Mouse (Mus musculus): ENCODE measurements at regions not wholly inside any gene's neighbourhood (a gene's known extent, or its start where the extent isn't known, plus 50 kb on each side); places are given as distances from the start of the nearest gene placed in this dataset.

DNA sequence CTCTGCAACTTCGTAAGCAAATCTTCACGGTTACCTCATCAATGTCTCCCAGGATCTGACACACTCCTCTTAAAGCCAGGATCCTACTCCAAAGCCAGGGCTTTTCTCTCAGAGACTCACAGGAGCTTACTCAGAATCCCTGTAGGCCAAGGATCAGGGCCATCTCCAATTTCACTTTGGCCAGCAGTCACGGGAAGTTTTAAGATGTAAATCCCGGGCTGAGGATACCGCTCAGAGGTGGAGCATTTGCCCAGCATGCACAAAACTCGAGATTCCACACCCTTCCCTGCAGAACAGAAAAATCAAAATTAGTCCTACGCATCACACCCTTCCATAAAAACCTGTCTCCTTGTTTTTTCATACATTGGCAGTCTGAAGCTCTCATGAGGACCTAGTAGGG lies 112.1 kb upstream of the Slc24a5 start:
- no peak for DNase-seq

GRCm38 (mm10) chr2:124959431-124959830 lies 108.5 kb upstream of the Slc24a5 start:
- no peak for DNase-seq

GRCm38 (mm10) chr2:124971826-124972749 lies 95.8 kb upstream of the Slc24a5 start:
- no peak for DNase-seq

- DNase-seq = no peak
Measured at GRCm38 (mm10) chr2:124975106-124975505, 92.8 kb upstream of the Slc24a5 start.

DNA sequence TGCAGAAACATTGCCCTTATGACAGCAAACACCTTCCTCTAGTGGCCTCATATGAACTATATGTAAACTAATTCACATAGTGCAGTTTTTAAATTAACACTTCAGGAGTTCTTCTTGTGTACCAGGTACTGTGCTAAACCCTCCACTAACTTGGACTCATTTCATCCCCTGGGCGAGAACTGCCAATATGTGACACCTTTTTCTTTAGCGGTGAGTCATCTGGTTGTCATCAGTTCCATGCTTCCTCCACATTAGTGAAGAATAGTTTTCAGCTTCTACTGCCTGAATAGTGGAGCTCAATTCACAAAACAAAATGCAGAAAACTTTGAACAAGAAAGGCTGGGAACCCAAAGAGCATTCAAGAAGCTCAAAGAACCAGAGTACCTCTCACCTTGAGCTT lies 76.9 kb upstream of the Slc24a5 start:
- DNase-seq = no peak

GRCm38 (mm10) chr2:125015007-125015406 lies 52.9 kb upstream of the Slc24a5 start:
- no peak for DNase-seq

DNA sequence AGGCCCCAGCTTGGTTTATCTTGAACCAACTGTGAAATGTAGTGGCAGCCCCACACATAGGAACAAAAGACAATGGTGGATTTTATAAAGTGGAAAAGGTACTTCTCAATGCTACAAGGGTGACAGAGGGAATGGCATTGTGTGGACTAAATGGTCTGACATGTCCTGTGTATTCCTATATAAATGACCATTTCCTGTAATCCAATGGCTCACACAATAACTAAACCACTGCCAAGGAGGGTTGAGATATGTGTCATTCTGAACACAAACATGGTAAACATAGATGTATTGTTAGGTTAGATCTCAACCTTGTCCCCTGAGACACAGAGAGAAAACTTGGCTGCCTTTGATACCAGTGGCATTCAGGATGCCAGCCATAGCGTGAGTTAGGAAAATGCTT lies 51.0 kb upstream of the Slc24a5 start:
- no peak for DNase-seq
